15 mouse cellular contexts compared by ENCODE assay signal in genomic region chr19:16496016-16496415, GRCm38 (mm10).
"Had no signal": no experiment of that assay in that cellular context is flagged by ENCODE, and none has a peak within 500 bp of the region (broad histone marks: within the 10 kb centered on the region; RNA-seq: fewer than 3 reads in every experiment).

No protein-coding gene starts in this region.

- H3K36me3 ChIP-seq: hindbrain, embryonic 13.5 days; intestine, embryonic 15.5 days; limb, embryonic 13.5 days; midbrain, embryonic 10.5 days; neural tube, embryonic 13.5 days had no signal

- H3K4me2 ChIP-seq: hindbrain, embryonic 13.5 days; intestine, embryonic 15.5 days; limb, embryonic 13.5 days; neural tube, embryonic 13.5 days had no signal

- ATAC-seq: hindbrain, postnatal 0 days; intestine, embryonic 15.5 days had no signal

- H3K27me3 ChIP-seq: intestine, embryonic 15.5 days; limb, embryonic 13.5 days; neural tube, embryonic 13.5 days had no signal

- H3K27ac ChIP-seq: hindbrain, embryonic 13.5 days; hindbrain, postnatal 0 days; intestine, embryonic 15.5 days; limb, embryonic 13.5 days; liver, embryonic 14.5 days; midbrain, embryonic 10.5 days; neural tube, embryonic 13.5 days had no signal

- H3K4me3 ChIP-seq: hindbrain, embryonic 13.5 days; intestine, embryonic 15.5 days; limb, embryonic 13.5 days; midbrain, embryonic 10.5 days; neural tube, embryonic 13.5 days had no signal

- DNase-seq: left cerebral cortex, postnatal 4 days; lung, adult 18-20 months; midbrain, embryonic 14.5 days; retina, postnatal 1 day; right cerebral cortex, postnatal 4 days; spleen, adult 18-20 months; thymus, adult 2 months; thymus, postnatal 25 days had no signal

- H3K9me3 ChIP-seq: hindbrain, embryonic 13.5 days; intestine, embryonic 15.5 days; limb, embryonic 13.5 days; midbrain, embryonic 10.5 days; neural tube, embryonic 13.5 days had no signal

- H3K9ac ChIP-seq: hindbrain, embryonic 13.5 days; intestine, embryonic 15.5 days; limb, embryonic 13.5 days; liver, embryonic 14.5 days; neural tube, embryonic 13.5 days had no signal
